ENCODE assay signal across 26 mouse cellular contexts in the genomic region with DNA sequence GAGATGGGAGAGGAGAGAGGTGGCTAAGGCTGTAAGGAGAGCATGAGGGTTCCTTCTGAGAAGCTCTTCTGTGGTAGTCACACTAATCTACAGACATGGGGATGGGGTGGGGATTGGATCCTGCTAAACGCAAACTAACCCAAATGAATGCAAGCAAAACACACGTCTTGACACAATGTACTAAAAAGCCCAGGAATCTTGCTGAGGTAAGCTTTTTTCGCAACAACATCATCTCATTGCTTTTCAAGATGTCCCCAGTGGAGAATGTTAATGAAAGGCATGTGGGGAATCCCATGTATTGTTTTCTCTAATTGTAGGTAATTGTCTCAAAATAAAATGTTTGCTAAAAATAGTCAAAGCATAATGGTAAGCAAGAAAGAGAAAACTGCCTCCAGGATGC.
"Had no signal": no experiment of that assay in that cellular context is flagged by ENCODE, and none has a peak within 500 bp of the region (broad histone marks: within the 10 kb centered on the region; RNA-seq: fewer than 3 reads in every experiment).

No protein-coding gene starts in this region.

- H3K9me3 ChIP-seq: heart, embryonic 13.5 days; heart, embryonic 15.5 days; hindbrain, embryonic 13.5 days; hindbrain, embryonic 15.5 days; kidney, embryonic 15.5 days; limb, embryonic 13.5 days; limb, embryonic 15.5 days; liver, embryonic 13.5 days; liver, embryonic 15.5 days had no signal

- H3K4me2 ChIP-seq: heart, embryonic 11.5 days; heart, embryonic 13.5 days; heart, embryonic 15.5 days; hindbrain, embryonic 13.5 days; hindbrain, embryonic 15.5 days; kidney, embryonic 15.5 days; limb, embryonic 13.5 days; limb, embryonic 15.5 days; liver, embryonic 13.5 days; liver, embryonic 15.5 days had no signal

- H3K27me3 ChIP-seq: heart, embryonic 13.5 days; heart, embryonic 15.5 days; hindbrain, embryonic 13.5 days; hindbrain, embryonic 15.5 days; kidney, embryonic 15.5 days; limb, embryonic 13.5 days; limb, embryonic 15.5 days; liver, embryonic 13.5 days; liver, embryonic 15.5 days had no signal

- DNase-seq: gastrocnemius, postnatal 14 days; gastrocnemius, postnatal 36 days; heart, adult 11 months; heart, adult 2 months; heart, postnatal 14 days; heart, postnatal 36 days; kidney, adult 11 months; kidney, adult 2 months; kidney, adult 9 months; kidney, postnatal 14 days; kidney, postnatal 36 days; left cerebral cortex, postnatal 4 days; liver, embryonic 13.5 days; liver, postnatal 0 days had no signal

- H3K36me3 ChIP-seq: heart, embryonic 13.5 days; heart, embryonic 15.5 days; hindbrain, embryonic 13.5 days; hindbrain, embryonic 15.5 days; kidney, embryonic 15.5 days; limb, embryonic 13.5 days; limb, embryonic 15.5 days; liver, embryonic 13.5 days; liver, embryonic 15.5 days had no signal

- H3K4me1 ChIP-seq: kidney, embryonic 15.5 days; liver, embryonic 13.5 days; liver, embryonic 15.5 days had no signal

- H3K27ac ChIP-seq: heart, adult 2 months; heart, embryonic 13.5 days; heart, embryonic 15.5 days; hindbrain, embryonic 13.5 days; hindbrain, embryonic 15.5 days; hindbrain, postnatal 0 days; kidney, embryonic 15.5 days; kidney, postnatal 0 days; limb, embryonic 13.5 days; limb, embryonic 15.5 days; liver, embryonic 13.5 days; liver, embryonic 15.5 days had no signal

- ATAC-seq: hindbrain, postnatal 0 days; intestine, embryonic 16.5 days; liver, postnatal 0 days had no signal

- H3K4me3 ChIP-seq: heart, adult 2 months; heart, embryonic 13.5 days; heart, embryonic 15.5 days; hindbrain, embryonic 13.5 days; hindbrain, embryonic 15.5 days; kidney, embryonic 15.5 days; limb, embryonic 13.5 days; limb, embryonic 15.5 days; liver, embryonic 13.5 days; liver, embryonic 15.5 days had no signal

- H3K9ac ChIP-seq: heart, embryonic 13.5 days; heart, embryonic 15.5 days; hindbrain, embryonic 13.5 days; hindbrain, embryonic 15.5 days; kidney, embryonic 15.5 days; limb, embryonic 13.5 days; limb, embryonic 15.5 days; liver, embryonic 13.5 days; liver, embryonic 15.5 days; liver, postnatal 0 days had no signal
